Mouse (Mus musculus) heart, embryonic 16.5 days (tissue): Measurements from ENCODE around the gene Galns. TPM values are rescaled to one million over a fixed set of nuclear protein-coding genes. Genes with fewer than 3 reads are reported as not detected.

ENCODE experiments used
- ATAC-seq: fragments of 200-750 bp; cut with Nextera tagmentation; replicated peaks from 2 replicates; pipeline ENCODE4 v1.8.0; 2017; ENCODE audit warnings: moderate number of reproducible peaks; ENCODE audit not compliant: insufficient read depth, low FRiP score; ENCODE audit errors: extremely low read depth
- H3K27ac ChIP-seq: fragments of 300-500 bp; sonication (generic); 2 replicates; pipeline ENCODE4 v1.5.1; 2014; ENCODE audit warnings: mild to moderate bottlenecking, low read length, control low read depth, moderate library complexity
- H3K27me3 ChIP-seq: fragments of 300-500 bp; sonication (generic); 2 replicates; pipeline ENCODE4 v1.6.1; 2014; ENCODE audit warnings: low read length, mixed read lengths; ENCODE audit not compliant: control insufficient read depth, insufficient read depth
- H3K36me3 ChIP-seq: fragments of 300-500 bp; sonication (generic); 2 replicates; pipeline ENCODE4 v1.6.1; 2014; ENCODE audit not compliant: control insufficient read depth, insufficient read depth
- H3K4me1 ChIP-seq: fragments of 300-500 bp; sonication (generic); 2 replicates; pipeline ENCODE4 v1.6.1; 2014; ENCODE audit warnings: low read length, mixed read lengths; ENCODE audit not compliant: control insufficient read depth, insufficient read depth
- H3K4me2 ChIP-seq: fragments of 300-500 bp; sonication (generic); 2 replicates; pipeline ENCODE4 v1.6.1; 2014; ENCODE audit warnings: low read depth, mild to moderate bottlenecking, control low read depth, low read length
- H3K4me3 ChIP-seq: fragments of 300-500 bp; sonication (generic); 2 replicates; pipeline ENCODE4 v1.5.1; 2014; ENCODE audit warnings: mild to moderate bottlenecking, control low read depth, low read length
- H3K9ac ChIP-seq: fragments of 300-500 bp; sonication (generic); 2 replicates; pipeline ENCODE4 v1.6.1; 2014; ENCODE audit warnings: low read length, control low read depth
- H3K9me3 ChIP-seq: fragments of 300-500 bp; sonication (generic); replicated peaks from 2 replicates; pipeline ENCODE4 v1.6.1; 2016; ENCODE audit warnings: low read length; ENCODE audit not compliant: control insufficient read depth
- WGBS: fragments of 180-500 bp; shearing (Covaris S2); extraction: QIAGEN DNeasy Blood & Tissue Kit; methylation state at CpG from one replicate; pipeline ENCODE4 v1.1.7; 2014; 5-methylcytosine and 5-hydroxymethylcytosine counted together
- polyA plus RNA-seq: library from polyadenylated mRNA; unstranded; fragments of >200 nt; fragmentation: Nextera tagmentation; extraction: Ambion mirVana; gene quantifications from 2 replicates; pipeline ENCODE4 v1.2.1, GENCODE M21; 2015

Galns gene
- polyA plus RNA-seq, 1 experiment from 2014 or later = 10.4 TPM

DNA sequence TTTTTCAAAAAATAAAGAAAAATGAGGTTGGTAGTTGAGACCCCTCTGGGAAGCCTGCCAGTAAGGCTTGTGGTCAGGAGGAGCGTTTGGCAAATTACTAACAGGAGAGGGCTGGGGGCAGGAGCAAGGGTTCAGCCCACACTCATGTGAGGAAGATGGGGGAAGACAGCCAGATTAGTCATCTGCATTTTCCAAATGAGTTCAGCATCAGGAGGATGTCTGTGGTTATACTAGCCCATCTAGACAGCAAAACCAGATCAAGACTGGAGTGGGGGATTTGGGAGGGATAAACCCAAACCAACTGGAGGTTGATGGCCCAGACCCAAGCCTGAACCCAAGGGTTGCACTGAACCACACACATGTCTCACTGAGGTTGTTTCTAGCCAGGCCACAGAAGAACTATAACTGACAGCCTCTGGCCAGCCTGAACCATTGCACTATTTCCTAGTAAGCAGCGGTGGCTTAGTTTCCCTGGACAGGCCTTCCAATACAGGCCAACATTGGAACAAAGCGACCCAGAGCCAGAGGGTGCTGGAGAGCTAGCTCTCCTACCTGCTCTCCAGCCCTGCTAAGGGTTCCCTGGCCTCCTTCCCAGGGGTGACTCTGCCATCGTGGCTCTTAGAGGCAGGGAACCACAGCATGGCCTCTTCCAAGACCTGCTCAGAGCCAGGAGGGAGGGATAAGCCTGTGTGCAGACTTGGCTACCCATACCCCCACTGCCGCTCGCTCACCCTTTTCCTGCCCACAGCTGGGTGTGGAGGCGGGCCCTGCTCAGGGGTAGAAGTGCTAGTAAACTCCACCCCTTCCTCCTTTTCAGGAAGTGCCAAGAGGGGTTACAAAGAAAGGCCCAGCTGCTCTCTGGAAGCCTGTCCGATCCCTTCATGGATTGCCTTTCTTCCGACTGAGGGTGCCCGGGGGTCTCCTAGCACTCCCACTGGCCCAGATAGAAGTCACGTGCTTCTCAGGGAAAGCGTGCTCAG is 54.9 kb downstream of the Galns start:
- Histone ChIP-seq H3K4me1 (peaks cover 4% of the 10 kb centered on the region), H3K9ac (peak overlapping the region; percentile 52; the same call in 1 of the 2 replicates), H3K27ac (peak overlapping the region; percentile 79), H3K4me3 (peak overlapping the region; percentile 20; the same call in 1 of the 2 replicates), H3K27me3 (no peaks in the 10 kb centered on the region), H3K36me3 (no peaks in the 10 kb centered on the region), H3K4me2 (peak overlapping the region; percentile 37), H3K9me3 (no peaks in the 10 kb centered on the region)
- 51% methylated on average over 12 of the region's 12 CpGs for WGBS
- peak; percentile 54 for ATAC-seq

GRCm38 (mm10) chr8:122554786-122555185 is 56.5 kb downstream of the Galns start:
- no peak overlapping the region for H3K4me3 ChIP-seq
- WGBS = 53% methylated on average over 6 of the region's 6 CpGs
- no peak overlapping the region for H3K4me2 ChIP-seq
- peaks cover 6% of the 10 kb centered on the region for H3K4me1 ChIP-seq
- no peak overlapping the region for H3K9ac ChIP-seq
- no peaks in the 10 kb centered on the region for H3K9me3 ChIP-seq
- H3K36me3 ChIP-seq = no peaks in the 10 kb centered on the region
- ATAC-seq = no peak
- H3K27me3 ChIP-seq = no peaks in the 10 kb centered on the region
- no peak overlapping the region for H3K27ac ChIP-seq

GRCm38 (mm10) chr8:122551265-122552051 is 59.8 kb downstream of the Galns start, which contains the start of gene Piezo1:
Gene Piezo1 (minus strand): TSS chr8:122551329.
- peak within 1 kb of the TSS; percentile 95 for H3K9ac ChIP-seq
- H3K27ac ChIP-seq = peak within 1 kb of the TSS; percentile 87
- peak within 1 kb of the TSS; percentile 81 for H3K4me3 ChIP-seq
- no peaks in the 10 kb centered on the region for H3K36me3 ChIP-seq
- H3K9me3 ChIP-seq = no peaks in the 10 kb centered on the region
- 9% methylated on average over 56 of the region's 56 CpGs for WGBS
- H3K4me1 ChIP-seq = peaks cover 28% of the 10 kb centered on the region
- ATAC-seq = peak; percentile 86
- peak within 1 kb of the TSS; percentile 92 for H3K4me2 ChIP-seq
- no peaks in the 10 kb centered on the region for H3K27me3 ChIP-seq

GRCm38 (mm10) chr8:122550995-122551264 is 60.3 kb downstream of the Galns start:
- Histone ChIP-seq H3K9ac (peak overlapping the region; percentile 95), H3K4me3 (peak overlapping the region; percentile 81), H3K36me3 (no peaks in the 10 kb centered on the region), H3K4me2 (peak overlapping the region; percentile 92), H3K27me3 (no peaks in the 10 kb centered on the region), H3K4me1 (peaks cover 33% of the 10 kb centered on the region), H3K9me3 (no peaks in the 10 kb centered on the region), H3K27ac (peak overlapping the region; percentile 87)
- under 1% methylated on average over 40 of the region's 43 CpGs for WGBS
- ATAC-seq = peak; percentile 25; the same call in 1 of the 2 replicates

DNA sequence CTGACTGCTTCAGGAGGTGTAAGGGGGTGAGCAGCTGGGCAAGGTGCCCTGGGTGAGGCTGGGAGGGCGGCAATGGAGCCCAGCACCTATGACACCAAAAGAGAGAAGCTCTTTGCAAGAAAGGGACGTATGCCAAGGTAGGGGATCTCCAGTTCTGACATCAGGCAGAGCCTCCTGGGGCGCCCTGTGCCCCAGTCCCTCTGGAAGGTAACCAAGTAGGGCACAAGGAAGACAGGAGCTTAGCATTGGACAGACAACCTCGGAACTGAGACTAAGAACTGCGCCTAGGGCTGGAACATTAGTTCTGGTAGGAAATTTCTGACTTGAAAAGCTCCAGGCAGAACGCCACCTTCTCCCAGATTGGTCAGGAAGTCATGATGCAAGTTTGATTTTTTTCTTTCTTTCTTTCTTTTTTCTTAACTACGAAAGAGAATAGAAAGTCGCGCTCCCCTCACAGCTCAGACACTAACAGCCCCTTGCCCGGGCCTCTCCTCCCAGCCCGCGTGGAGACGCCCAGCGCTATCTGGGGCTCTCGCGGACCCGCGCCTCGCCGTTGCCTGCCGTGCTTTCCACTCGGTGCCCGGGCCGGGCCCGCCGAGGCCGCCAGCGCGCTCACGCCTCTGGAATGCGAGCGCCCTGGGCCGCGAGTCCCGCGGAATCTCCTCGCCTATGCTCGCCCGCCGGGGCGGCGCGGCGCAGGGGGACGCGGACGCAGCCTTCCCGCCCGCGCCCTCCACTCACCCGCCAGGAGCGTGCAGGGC is 60.8 kb downstream of the Galns start:
- peak overlapping the region; percentile 95 for H3K9ac ChIP-seq
- peak overlapping the region; percentile 81 for H3K4me3 ChIP-seq
- peak overlapping the region; percentile 92 for H3K4me2 ChIP-seq
- no peaks in the 10 kb centered on the region for H3K27me3 ChIP-seq
- WGBS = 3% methylated on average over 52 of the region's 52 CpGs
- ATAC-seq = peak; percentile 56
- no peaks in the 10 kb centered on the region for H3K9me3 ChIP-seq
- peak overlapping the region; percentile 87 for H3K27ac ChIP-seq
- no peaks in the 10 kb centered on the region for H3K36me3 ChIP-seq
- H3K4me1 ChIP-seq = peaks cover 36% of the 10 kb centered on the region

DNA sequence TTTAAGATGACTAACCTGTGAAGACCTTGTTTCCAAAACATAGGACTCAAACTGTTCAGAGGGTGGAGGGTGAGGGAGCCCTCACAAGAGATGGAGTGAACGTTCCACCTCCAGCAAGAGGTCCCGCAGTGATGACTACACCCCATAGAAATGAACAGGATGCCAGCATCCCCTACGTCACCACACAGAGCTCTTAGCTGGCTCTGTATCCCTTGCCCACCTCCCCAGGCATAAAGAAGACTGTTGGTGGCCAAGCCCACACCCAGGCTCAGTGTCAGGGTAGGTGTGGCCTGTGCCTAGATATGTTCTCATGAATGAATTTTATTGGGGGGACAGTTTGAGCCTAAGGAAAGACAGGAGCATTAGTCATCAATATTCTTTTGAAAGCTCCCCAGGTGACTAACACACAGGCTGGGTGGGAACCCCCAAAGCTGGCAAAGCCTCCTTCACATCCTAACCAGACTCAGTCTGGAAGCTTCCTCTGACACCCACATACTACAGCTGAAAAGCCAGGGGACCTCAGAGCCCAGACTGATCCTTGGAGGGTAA is 62.3 kb downstream of the Galns start:
- Histone ChIP-seq H3K4me1 (peaks cover 36% of the 10 kb centered on the region), H3K4me3 (peak overlapping the region; percentile 81; the same call in 1 of the 2 replicates), H3K27me3 (no peaks in the 10 kb centered on the region), H3K4me2 (peak overlapping the region; percentile 92), H3K9ac (peak overlapping the region; percentile 33; the same call in 1 of the 2 replicates), H3K9me3 (no peaks in the 10 kb centered on the region), H3K36me3 (no peaks in the 10 kb centered on the region), H3K27ac (peak overlapping the region; percentile 78; the same call in 1 of the 2 replicates)
- 61% methylated on average over 3 of the region's 3 CpGs for WGBS
- no peak for ATAC-seq

DNA sequence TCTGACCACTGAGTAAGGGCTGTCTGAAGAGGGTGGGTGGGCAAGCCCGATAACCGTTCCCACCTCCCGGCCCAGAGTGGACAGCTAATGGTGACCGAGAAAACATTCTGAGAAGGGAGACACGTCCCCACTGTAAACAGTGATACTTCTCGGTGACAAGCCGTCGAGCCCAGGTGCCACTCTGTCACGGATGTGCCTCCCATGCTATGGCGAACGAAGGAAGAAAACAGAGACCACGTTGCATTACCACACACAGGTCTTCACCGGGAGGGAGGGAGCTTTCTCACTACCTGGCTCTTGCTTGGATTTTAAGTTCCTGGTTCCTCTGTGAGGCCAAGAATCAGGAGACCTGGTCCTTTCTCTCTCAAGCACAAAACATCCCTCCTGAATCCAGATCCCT is 62.9 kb downstream of the Galns start:
- Histone ChIP-seq H3K9me3 (no peaks in the 10 kb centered on the region), H3K27me3 (no peaks in the 10 kb centered on the region), H3K4me2 (peak overlapping the region; percentile 92), H3K36me3 (no peaks in the 10 kb centered on the region), H3K4me3 (no peak overlapping the region), H3K27ac (peak overlapping the region; percentile 78), H3K9ac (peak overlapping the region; percentile 33), H3K4me1 (peaks cover 36% of the 10 kb centered on the region)
- ATAC-seq = no peak
- 57% methylated on average over 13 of the region's 13 CpGs for WGBS

DNA sequence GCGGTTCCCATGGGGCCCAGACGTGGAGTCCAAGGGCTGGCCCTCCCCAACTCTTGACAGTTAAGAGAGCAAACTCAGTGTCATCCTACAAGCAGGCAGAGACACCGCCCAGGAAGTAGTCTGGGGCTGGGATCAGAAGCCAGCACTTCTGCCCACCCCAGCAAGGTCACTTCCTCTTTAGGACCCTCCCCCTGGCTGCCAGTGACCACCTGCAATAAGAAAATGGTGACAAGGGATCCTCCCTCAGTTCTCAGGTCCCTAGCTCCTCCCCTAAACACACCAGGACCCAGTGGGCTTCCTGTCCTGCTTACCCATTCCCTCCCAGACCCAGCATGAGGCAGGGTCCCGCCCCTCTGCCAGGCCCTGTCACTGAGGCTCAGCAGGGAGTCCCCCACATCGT is 63.4 kb downstream of the Galns start:
- Histone ChIP-seq H3K4me3 (peak overlapping the region; percentile 13; the same call in 1 of the 2 replicates), H3K27me3 (no peaks in the 10 kb centered on the region), H3K9ac (peak overlapping the region; percentile 63), H3K9me3 (no peaks in the 10 kb centered on the region), H3K27ac (peak overlapping the region; percentile 78), H3K36me3 (no peaks in the 10 kb centered on the region), H3K4me2 (peak overlapping the region; percentile 92), H3K4me1 (peaks cover 36% of the 10 kb centered on the region)
- ATAC-seq = no peak
- 41% methylated on average over 5 of the region's 5 CpGs for WGBS
